Mouse (Mus musculus): ENCODE results near the gene Ccdc172.

Ccdc172 gene

GRCm38 (mm10) chr19:58511818-58512217 is at the start of gene Ccdc172:
Ccdc172 (plus strand) TSS chr19:58511993.
- DNase-seq (ENCODE audit: low read depth, low spot score): no peak

- no peak for DNase-seq (ENCODE audit: low read depth, low spot score)
These were observed 48.0 kb upstream of the Ccdc172 start for GRCm38 (mm10) chr19:58463755-58464154.

- no peak for DNase-seq (ENCODE audit: low read depth, low spot score)
These were observed 43.5 kb upstream of the Ccdc172 start for GRCm38 (mm10) chr19:58468331-58468730.

- peak; percentile 89 for DNase-seq (ENCODE audit: low read depth, low spot score)
These were observed 42.4 kb upstream of the Ccdc172 start for GRCm38 (mm10) chr19:58469421-58469820.

GRCm38 (mm10) chr19:58474251-58474650 is 37.5 kb upstream of the Ccdc172 start:
- DNase-seq (ENCODE audit: low read depth, low spot score): no peak

- DNase-seq (ENCODE audit: low read depth, low spot score): no peak
These were observed 29.3 kb upstream of the Ccdc172 start for GRCm38 (mm10) chr19:58482373-58482977.

- DNase-seq (ENCODE audit: low read depth, low spot score): no peak
These were observed 25.1 kb upstream of the Ccdc172 start for GRCm38 (mm10) chr19:58486686-58487085.

- DNase-seq (ENCODE audit: low read depth, low spot score): no peak
These were observed 14.7 kb upstream of the Ccdc172 start for GRCm38 (mm10) chr19:58497106-58497505.

- DNase-seq (ENCODE audit: low read depth, low spot score): no peak
These were observed 12.3 kb upstream of the Ccdc172 start for GRCm38 (mm10) chr19:58499420-58499966.

- peak; percentile 34 for DNase-seq (ENCODE audit: low read depth, low spot score)
These were observed 11.7 kb upstream of the Ccdc172 start for GRCm38 (mm10) chr19:58500049-58500448.

GRCm38 (mm10) chr19:58521696-58522095 is 9.9 kb downstream of the Ccdc172 start:
- DNase-seq (ENCODE audit: low read depth, low spot score): no peak

- DNase-seq (ENCODE audit: low read depth, low spot score): no peak
These were observed 12.1 kb downstream of the Ccdc172 start for GRCm38 (mm10) chr19:58523736-58524394.

- DNase-seq (ENCODE audit: low read depth, low spot score): no peak
These were observed 13.9 kb downstream of the Ccdc172 start for GRCm38 (mm10) chr19:58525457-58526239.

- DNase-seq (ENCODE audit: low read depth, low spot score): no peak
These were observed 21.3 kb downstream of the Ccdc172 start for GRCm38 (mm10) chr19:58533077-58533476.

- no peak for DNase-seq (ENCODE audit: low read depth, low spot score)
These were observed 24.9 kb downstream of the Ccdc172 start for GRCm38 (mm10) chr19:58536691-58537090.

- DNase-seq (ENCODE audit: low read depth, low spot score): no peak
These were observed 28.6 kb downstream of the Ccdc172 start for GRCm38 (mm10) chr19:58540396-58540795.

GRCm38 (mm10) chr19:58548367-58548766 is 36.6 kb downstream of the Ccdc172 start:
- DNase-seq (ENCODE audit: low read depth, low spot score): no peak

- DNase-seq (ENCODE audit: low read depth, low spot score): no peak
These were observed 38.7 kb downstream of the Ccdc172 start for GRCm38 (mm10) chr19:58550489-58550888.

- no peak for DNase-seq (ENCODE audit: low read depth, low spot score)
These were observed 39.1 kb downstream of the Ccdc172 start for GRCm38 (mm10) chr19:58550916-58551315.

GRCm38 (mm10) chr19:58554974-58555373 is 43.2 kb downstream of the Ccdc172 start:
- no peak for DNase-seq (ENCODE audit: low read depth, low spot score)

GRCm38 (mm10) chr19:58558352-58558751 is 46.6 kb downstream of the Ccdc172 start:
- DNase-seq (ENCODE audit: low read depth, low spot score): peak; percentile 60

GRCm38 (mm10) chr19:58562301-58562815 is 50.6 kb downstream of the Ccdc172 start:
- DNase-seq (ENCODE audit: low read depth, low spot score): no peak
